Comparison of ENCODE assay signal across 12 mouse cellular contexts in genomic region chr2:156352413-156353165, GRCm38 (mm10). TPM values are rescaled to one million over a fixed set of nuclear protein-coding genes. Genes with fewer than 3 reads are reported as not detected.
DNase-seq lines count a peak whose midpoint lies in the region; ATAC-seq and TF ChIP-seq lines count a peak whose summit lies in the region.
"Had no signal": no experiment of that assay in that cellular context is flagged by ENCODE, and none has a peak within 500 bp of the region (broad histone marks: within the 10 kb centered on the region; RNA-seq: fewer than 3 reads in every experiment).

No protein-coding gene starts in this region.

- no peak for TF ChIP-seq EP300 in heart, postnatal 0 days (IDR thresholded peaks at IDR 0.05; ENCODE audit: low read depth)
- TF ChIP-seq EP300 in MEL (IDR thresholded peaks at IDR 0.05; ENCODE audit: low read depth in 1 of 2, low read length in 2 of 2): no peak

- no peak for ATAC-seq in heart, postnatal 0 days (ENCODE audit: insufficient read depth, low read depth)
- ATAC-seq in heart, embryonic 12.5 days (ENCODE audit: insufficient number of reproducible peaks, low FRiP score): no peak
- no peak for ATAC-seq in lung, embryonic 14.5 days (ENCODE audit: insufficient read depth)
- ATAC-seq in megakaryocyte, adult 5-6 weeks (ENCODE audit: poor library complexity, severe bottlenecking): peak; percentile 43; the same call in 1 of the 2 replicates

- WGBS in heart, postnatal 0 days: 68% methylated on average over 8 of the region's 8 CpGs
- WGBS in heart, embryonic 12.5 days: 75% methylated on average over 8 of the region's 8 CpGs
- WGBS in lung, embryonic 14.5 days: 71% methylated on average over 8 of the region's 8 CpGs
- WGBS in lung, adult 2 months: 69% methylated on average over 8 of the region's 8 CpGs

- no peaks in the 10 kb centered on the region for H3K79me2 ChIP-seq in MEL (ENCODE audit: control insufficient read depth, insufficient read depth, low read length, poor library complexity)

- TF ChIP-seq POLR2A in lung, adult 2 months (IDR thresholded peaks at IDR 0.05; ENCODE audit: borderline replicate concordance, extremely low read depth, low read depth, low read length): no peak
- TF ChIP-seq POLR2A in MEL (IDR thresholded peaks at IDR 0.05; ENCODE audit: control insufficient read depth in 1 of 2, insufficient read depth in 1 of 2, low read depth in 1 of 2, low read length in 2 of 2, poor library complexity in 1 of 2): no peak

- H3K4me1 ChIP-seq in heart, postnatal 0 days (ENCODE audit: control insufficient read depth, insufficient read depth): no peaks in the 10 kb centered on the region
- no peaks in the 10 kb centered on the region for H3K4me1 ChIP-seq in heart, embryonic 12.5 days (replicated peaks)
- no peaks in the 10 kb centered on the region for H3K4me1 ChIP-seq in lung, embryonic 14.5 days (ENCODE audit: insufficient read depth)
- no peaks in the 10 kb centered on the region for H3K4me1 ChIP-seq in lung, adult 2 months (ENCODE audit: control insufficient read depth, insufficient read depth, low read length)
- peaks cover 0 to 16% of the 10 kb centered on the region in 2 experiments; a peak in 3 of 4 replicates for H3K4me1 ChIP-seq in MEL (ENCODE audit: control insufficient read depth in 1 of 2, insufficient read depth in 2 of 2, low read length in 2 of 2)
- H3K4me1 ChIP-seq: limb, embryonic 13.5 days; neural tube, embryonic 12.5 days had no signal

- no peaks in the 10 kb centered on the region for H3K9me3 ChIP-seq in heart, postnatal 0 days (replicated peaks; ENCODE audit: control insufficient read depth, low read length)
- no peaks in the 10 kb centered on the region; the same call in 1 of the 2 replicates for H3K9me3 ChIP-seq in heart, embryonic 12.5 days (replicated peaks)
- no peaks in the 10 kb centered on the region for H3K9me3 ChIP-seq in lung, embryonic 14.5 days (ENCODE audit: low read depth, low read length)
- no peaks in the 10 kb centered on the region for H3K9me3 ChIP-seq in MEL (replicated peaks; ENCODE audit: insufficient read depth, low read length)
- H3K9me3 ChIP-seq: limb, embryonic 13.5 days; neural tube, embryonic 12.5 days had no signal

- H3K27me3 ChIP-seq in heart, postnatal 0 days (ENCODE audit: control insufficient read depth, insufficient read depth, low read length): no peaks in the 10 kb centered on the region
- no peaks in the 10 kb centered on the region for H3K27me3 ChIP-seq in heart, embryonic 12.5 days (replicated peaks)
- no peaks in the 10 kb centered on the region for H3K27me3 ChIP-seq in lung, embryonic 14.5 days (ENCODE audit: insufficient read depth, low read length)
- no peaks in the 10 kb centered on the region for H3K27me3 ChIP-seq in MEL (ENCODE audit: control insufficient read depth in 1 of 2, insufficient read depth in 2 of 2, low read length in 2 of 2)
- H3K27me3 ChIP-seq: limb, embryonic 13.5 days; neural tube, embryonic 12.5 days had no signal

- H3K4me3 ChIP-seq in heart, postnatal 0 days (ENCODE audit: low read depth, low read length): no peak overlapping the region
- no peak overlapping the region for H3K4me3 ChIP-seq in heart, embryonic 12.5 days
- no peak overlapping the region for H3K4me3 ChIP-seq in lung, embryonic 14.5 days (ENCODE audit: low read depth, low read length)
- H3K4me3 ChIP-seq in lung, adult 2 months (replicated peaks; ENCODE audit: extremely low read depth, low read depth, low read length): no peak overlapping the region
- H3K4me3 ChIP-seq in MEL (ENCODE audit: control insufficient read depth in 1 of 2, insufficient read depth in 1 of 2, low read depth in 2 of 2, low read length in 2 of 2): peak overlapping the region; percentile 9 to 41; a peak in 2 of 4 replicates
- H3K4me3 ChIP-seq: limb, embryonic 13.5 days; neural tube, embryonic 12.5 days had no signal

- H3K27ac ChIP-seq in heart, postnatal 0 days (ENCODE audit: low read depth): no peak overlapping the region
- no peak overlapping the region for H3K27ac ChIP-seq in heart, embryonic 12.5 days (ENCODE audit: poor library complexity, severe bottlenecking)
- H3K27ac ChIP-seq in lung, embryonic 14.5 days (ENCODE audit: low read depth): no peak overlapping the region
- H3K27ac ChIP-seq in MEL (ENCODE audit: control insufficient read depth, low read depth, low read length): peak overlapping the region; percentile 19
- H3K27ac ChIP-seq: limb, embryonic 13.5 days; macrophage; neural tube, embryonic 12.5 days had no signal

- no peaks in the 10 kb centered on the region for H3K36me3 ChIP-seq in heart, postnatal 0 days (replicated peaks; ENCODE audit: control insufficient read depth, insufficient read depth, low read length)
- H3K36me3 ChIP-seq in heart, embryonic 12.5 days: no peaks in the 10 kb centered on the region
- no peaks in the 10 kb centered on the region for H3K36me3 ChIP-seq in lung, embryonic 14.5 days (ENCODE audit: insufficient read depth)
- peaks cover 0 to 2% of the 10 kb centered on the region in 2 experiments; a peak in 1 of 4 replicates for H3K36me3 ChIP-seq in MEL (ENCODE audit: control insufficient read depth in 1 of 2, insufficient read depth in 2 of 2, low read length in 2 of 2)
- H3K36me3 ChIP-seq: limb, embryonic 13.5 days; neural tube, embryonic 12.5 days had no signal

- TF ChIP-seq CTCF in heart, postnatal 0 days (IDR thresholded peaks at IDR 0.05; ENCODE audit: low read depth): peak; percentile 28
- TF ChIP-seq CTCF in lung, embryonic 14.5 days (IDR thresholded peaks at IDR 0.05; ENCODE audit: low read depth): peak; percentile 42
- no peak for TF ChIP-seq CTCF in lung, adult 2 months (IDR thresholded peaks at IDR 0.05; ENCODE audit: insufficient read depth, low read length)
- TF ChIP-seq CTCF in MEL (IDR thresholded peaks at IDR 0.05 in 2 of 3, conservative IDR thresholded peaks at IDR 0.05 in 1 of 3; ENCODE audit: control insufficient read depth in 1 of 3, insufficient read depth in 1 of 3, low read depth in 2 of 3, low read length in 3 of 3, poor library complexity in 1 of 3, severe bottlenecking in 1 of 3): peak; percentile 51 to 82 (median 64)

- TF ChIP-seq RAD21 in MEL (IDR thresholded peaks at IDR 0.05; ENCODE audit: low read depth, low read length): peak; percentile 86

- no peak overlapping the region for H3K4me2 ChIP-seq in heart, postnatal 0 days (ENCODE audit: low read depth, low read length)
- H3K4me2 ChIP-seq in heart, embryonic 12.5 days: no peak overlapping the region
- no peak overlapping the region for H3K4me2 ChIP-seq in lung, embryonic 14.5 days
- H3K4me2 ChIP-seq: limb, embryonic 13.5 days; neural tube, embryonic 12.5 days had no signal

- no peak overlapping the region for H3K9ac ChIP-seq in heart, postnatal 0 days (replicated peaks; ENCODE audit: low read depth, low read length)
- no peak overlapping the region for H3K9ac ChIP-seq in heart, embryonic 12.5 days
- no peak overlapping the region for H3K9ac ChIP-seq in lung, embryonic 14.5 days
- H3K9ac ChIP-seq in MEL (ENCODE audit: control insufficient read depth, low read depth, low read length, poor library complexity, severe bottlenecking): peak overlapping the region; percentile 29; the same call in 1 of the 2 replicates
- H3K9ac ChIP-seq: limb, embryonic 13.5 days; neural tube, embryonic 12.5 days had no signal

- DNase-seq in heart, postnatal 0 days (ENCODE audit: low spot score): no peak
- peak; percentile 46 for DNase-seq in lung, embryonic 14.5 days
- DNase-seq in lung, adult 2 months: no peak
- peak; percentile 69 for DNase-seq in MEL (ENCODE audit: low read depth, low spot score)
- no peak for DNase-seq in spleen, postnatal 14 days (ENCODE audit: low spot score in 2 of 2)
- DNase-seq: cerebellum, adult 9-10 months; right cerebral cortex, postnatal 4 days had no signal

TF ChIP-seq in MEL, 35 proteins besides CTCF, POLR2A, EP300 and RAD21 (continues in another document):
- peak; percentile 69 for TF ChIP-seq MXI1 (IDR thresholded peaks at IDR 0.05; ENCODE audit: low read depth, low read length)
- TF ChIP-seq ZNF384 (IDR thresholded peaks at IDR 0.05; ENCODE audit: low read depth, low read length): peak; percentile 42; the same call in 1 of the 2 replicates
- TF ChIP-seq ZC3H11A (IDR thresholded peaks at IDR 0.05; ENCODE audit: low read depth, low read length): peak; percentile 76
- TF ChIP-seq ZKSCAN1 (IDR thresholded peaks at IDR 0.05; ENCODE audit: low read depth, low read length): no peak
- TF ChIP-seq MYC (IDR thresholded peaks at IDR 0.05; ENCODE audit: low read depth, low read length): 0 out of 2 replicates have a peak, but pooled peaks have one; percentile 40
- no peak for TF ChIP-seq MAZ (IDR thresholded peaks at IDR 0.05; ENCODE audit: low read depth, low read length)
- TF ChIP-seq SMC3 (IDR thresholded peaks at IDR 0.05; ENCODE audit: low read depth, low read length): peak; percentile 73
- no peak for TF ChIP-seq CHD1 (IDR thresholded peaks at IDR 0.05; ENCODE audit: low read depth, low read length)
- peak; percentile 95 for TF ChIP-seq TBP (IDR thresholded peaks at IDR 0.05; ENCODE audit: low read depth, low read length)
- TF ChIP-seq SIN3A (IDR thresholded peaks at IDR 0.05; ENCODE audit: low read length): peak; percentile 32; the same call in 1 of the 2 replicates

RNA-seq across cellular contexts. Expression of gene Scand1, which starts 40.1 kb away (rescaled TPM):
- total RNA-seq in heart, postnatal 0 days (2014; rRNA removed; ENCODE audit: low replicate concordance): 214 and 265 TPM in 2 replicates
- polyA plus RNA-seq in heart, postnatal 0 days (2015; fragmentation: Nextera tagmentation; extraction: Ambion mirVana): 82.3 and 90.2 TPM in 2 replicates
- 77.2 and 79.9 TPM in 2 replicates for polyA plus RNA-seq in heart, embryonic 12.5 days (2016; fragmentation: Nextera tagmentation; extraction: Ambion mirVana)
- 61.0 and 66.3 TPM in 2 replicates for polyA plus RNA-seq in lung, embryonic 14.5 days (2014; fragmentation: Nextera tagmentation; extraction: Ambion mirVana)
- polyA plus RNA-seq in lung, adult 2 months (2012; rRNA removed): 157 and 282 TPM in 2 replicates
- 37.4 and 49.6 TPM in 2 replicates for total RNA-seq in MEL (2012; rRNA removed)
- 10 to 100 TPM in 1 of 2 experiments, not detected in 1; 75.6 TPM for polyA plus RNA-seq in MEL (2012; ENCODE audit: insufficient read depth in 1 of 2, insufficient read length in 2 of 2, low read depth in 1 of 2, low replicate concordance in 2 of 2, missing spikeins in 1 of 2)
- 5.8 and 11.9 TPM in 2 replicates for total RNA-seq in megakaryocyte, adult 5-6 weeks (2015)
- 8.7 and 11.8 TPM in 2 replicates for total RNA-seq in megakaryocyte, adult 5-6 weeks (2017)

RNA-seq across cellular contexts. Expression of gene Cnbd2, which starts 40.5 kb away (rescaled TPM):
- 0.12 and 1.1 TPM in 2 replicates for total RNA-seq in heart, postnatal 0 days (2014; rRNA removed; ENCODE audit: low replicate concordance)
- polyA plus RNA-seq in heart, postnatal 0 days (2015; fragmentation: Nextera tagmentation; extraction: Ambion mirVana): 3.3 and 3.7 TPM in 2 replicates
- 2.9 and 3.3 TPM in 2 replicates for polyA plus RNA-seq in heart, embryonic 12.5 days (2016; fragmentation: Nextera tagmentation; extraction: Ambion mirVana)
- polyA plus RNA-seq in lung, embryonic 14.5 days (2014; fragmentation: Nextera tagmentation; extraction: Ambion mirVana): 3.5 and 3.9 TPM in 2 replicates
- 0.96 and 1.2 TPM in 2 replicates for polyA plus RNA-seq in lung, adult 2 months (2012; rRNA removed)
- 1.2 and 1.8 TPM in 2 replicates for total RNA-seq in MEL (2012; rRNA removed)
- 1 to 10 TPM in 1 of 2 experiments, not detected in 1; 4.8 TPM for polyA plus RNA-seq in MEL (2012; ENCODE audit: insufficient read depth in 1 of 2, insufficient read length in 2 of 2, low read depth in 1 of 2, low replicate concordance in 2 of 2, missing spikeins in 1 of 2)
- total RNA-seq in megakaryocyte, adult 5-6 weeks (2015): 3.6 and 6.2 TPM in 2 replicates
- total RNA-seq in megakaryocyte, adult 5-6 weeks (2017): 16.2 and 24.5 TPM in 2 replicates

Comparison
In these comparisons a context has a peak if more than half of its experiments do, and no peak if none do; other contexts are left out.
1. DNase-seq: peak in lung, embryonic 14.5 days (single experiment) and MEL (single experiment); none in heart, postnatal 0 days (single experiment), lung, adult 2 months (single experiment) and spleen, postnatal 14 days (0 of 2).
2. H3K4me3 ChIP-seq: peak in MEL (2 of 2); none in heart, postnatal 0 days (single experiment), heart, embryonic 12.5 days (single experiment), lung, embryonic 14.5 days (single experiment) and lung, adult 2 months (single experiment).